Mouse (Mus musculus) hindbrain, embryonic 12.5 days (tissue): Measurements from ENCODE around the gene Fam19a2. TPM values are rescaled to one million over a fixed set of nuclear protein-coding genes. Genes with fewer than 3 reads are reported as not detected.
A peak's percentile ranks its signal among the peaks of the same experiment; 100 is the strongest.

ENCODE experiments used
- ATAC-seq: fragments of 200-750 bp; cut with Nextera tagmentation; 2 replicates; pipeline ENCODE4 v1.8.0; 2017; ENCODE audit warnings: moderate TSS enrichment; ENCODE audit not compliant: low FRiP score
- H3K27ac ChIP-seq: fragments of 300-500 bp; sonication (generic); 2 replicates; pipeline ENCODE4 v1.5.1; 2016; ENCODE audit warnings: mild to moderate bottlenecking
- H3K27me3 ChIP-seq: fragments of 300-500 bp; sonication (generic); 2 replicates; pipeline ENCODE4 v1.6.1; 2016; ENCODE audit warnings: mild to moderate bottlenecking
- H3K36me3 ChIP-seq: fragments of 300-500 bp; sonication (generic); 2 replicates; pipeline ENCODE4 v1.6.1; 2016; ENCODE audit warnings: mild to moderate bottlenecking
- H3K4me1 ChIP-seq: fragments of 300-500 bp; sonication (generic); 2 replicates; pipeline ENCODE4 v1.6.1; 2016
- H3K4me2 ChIP-seq: fragments of 300-500 bp; sonication (generic); replicated peaks from 2 replicates; pipeline ENCODE4 v1.6.1; 2016; ENCODE audit warnings: mild to moderate bottlenecking
- H3K4me3 ChIP-seq: fragments of 300-500 bp; sonication (generic); 2 replicates; pipeline ENCODE4 v1.5.1; 2016; ENCODE audit warnings: mild to moderate bottlenecking
- H3K9ac ChIP-seq: fragments of 300-500 bp; sonication (generic); 2 replicates; pipeline ENCODE4 v1.6.1; 2016; ENCODE audit warnings: mild to moderate bottlenecking, moderate library complexity
- H3K9me3 ChIP-seq: fragments of 300-500 bp; sonication (generic); replicated peaks from 2 replicates; pipeline ENCODE4 v1.6.1; 2016; ENCODE audit warnings: mild to moderate bottlenecking
- WGBS: fragments of 180-500 bp; shearing (Covaris S2); methylation state at CpG from one replicate; pipeline ENCODE4 v1.1.7; 2016; 5-methylcytosine and 5-hydroxymethylcytosine counted together
- polyA plus RNA-seq: library from polyadenylated mRNA; unstranded; fragments of >200 nt; fragmentation: Nextera tagmentation; extraction: Ambion mirVana; gene quantifications from 2 replicates; pipeline ENCODE4 v1.2.1, GENCODE M21; 2016

Fam19a2 gene
- polyA plus RNA-seq, 1 experiment from 2014 or later = 21.1 TPM

DNA sequence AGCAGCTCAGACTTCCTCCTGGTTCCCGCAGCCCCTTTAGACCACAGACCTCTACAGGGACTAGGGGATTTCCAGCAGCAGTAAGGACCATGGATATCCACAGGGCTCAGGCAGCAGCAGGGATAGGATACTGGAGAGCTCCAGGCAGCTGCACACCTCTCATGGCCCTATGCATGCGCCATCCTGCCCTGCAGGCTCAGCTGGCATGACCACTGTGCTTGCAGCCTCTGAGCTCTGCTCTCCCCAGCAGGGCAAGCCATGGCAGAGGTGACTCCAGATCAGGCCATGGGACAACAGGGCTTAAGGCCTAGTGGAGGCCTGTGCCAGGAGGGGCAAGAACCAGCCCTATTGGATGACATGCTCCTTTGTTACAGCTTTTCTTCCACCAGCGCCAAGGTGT, 137.4 kb downstream of the Fam19a2 start:
- H3K4me1 ChIP-seq = 0 out of 2 replicates have a peak, but pooled peaks cover 2% of the 10 kb centered on the region
- no peak overlapping the region for H3K4me2 ChIP-seq
- no peaks in the 10 kb centered on the region; the same call in 1 of the 2 replicates for H3K9me3 ChIP-seq
- no peaks in the 10 kb centered on the region for H3K36me3 ChIP-seq
- peak; percentile 43; the same call in 1 of the 2 replicates for ATAC-seq
- H3K27me3 ChIP-seq = no peaks in the 10 kb centered on the region
- H3K4me3 ChIP-seq = no peak overlapping the region
- no peak overlapping the region for H3K9ac ChIP-seq
- WGBS = 87% methylated on average over 3 of the region's 3 CpGs
- H3K27ac ChIP-seq = no peak overlapping the region

GRCm38 (mm10) chr10:123402460-123402859, 138.7 kb downstream of the Fam19a2 start:
- Histone ChIP-seq H3K4me2 (no peak overlapping the region), H3K27me3 (no peaks in the 10 kb centered on the region), H3K36me3 (no peaks in the 10 kb centered on the region), H3K27ac (no peak overlapping the region), H3K9ac (no peak overlapping the region), H3K4me3 (no peak overlapping the region), H3K4me1 (0 out of 2 replicates have a peak, but pooled peaks cover 2% of the 10 kb centered on the region), H3K9me3 (no peaks in the 10 kb centered on the region; the same call in 1 of the 2 replicates)
- no peak for ATAC-seq
- WGBS = 57% methylated on average over 3 of the region's 3 CpGs

- Histone ChIP-seq H3K4me3 (no peak overlapping the region), H3K4me2 (no peak overlapping the region), H3K27ac (no peak overlapping the region), H3K27me3 (no peaks in the 10 kb centered on the region), H3K9ac (no peak overlapping the region), H3K9me3 (no peaks in the 10 kb centered on the region), H3K4me1 (peaks cover 9% of the 10 kb centered on the region; the same call in 1 of the 2 replicates), H3K36me3 (no peaks in the 10 kb centered on the region)
- no peak for ATAC-seq
- WGBS = 81% methylated on average over 1 of the region's 1 CpGs
These were observed 151.2 kb downstream of the Fam19a2 start for GRCm38 (mm10) chr10:123414953-123415352.

DNA sequence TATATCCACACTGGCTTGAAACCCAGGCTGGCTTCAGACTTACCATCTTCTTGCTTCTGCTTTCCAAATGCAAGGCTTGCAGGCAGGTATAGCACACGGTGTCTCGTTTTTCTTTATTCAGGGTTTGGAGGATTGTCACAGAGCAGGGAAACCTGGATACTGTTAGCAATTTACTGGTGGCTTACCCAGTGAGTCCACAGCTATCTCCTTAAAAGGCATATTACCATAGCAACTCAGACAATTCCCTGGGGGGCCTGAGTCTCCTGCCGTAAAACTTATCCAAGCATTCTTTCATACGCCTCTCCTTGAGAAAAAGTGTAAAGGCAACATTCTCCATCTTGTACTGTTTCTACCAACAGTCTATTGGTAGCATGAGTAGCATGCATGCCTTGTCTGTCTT, 152.2 kb downstream of the Fam19a2 start:
- no peaks in the 10 kb centered on the region for H3K9me3 ChIP-seq
- H3K27ac ChIP-seq = no peak overlapping the region
- no peak overlapping the region for H3K4me2 ChIP-seq
- ATAC-seq = no peak
- no peak overlapping the region for H3K9ac ChIP-seq
- no peaks in the 10 kb centered on the region for H3K36me3 ChIP-seq
- 54% methylated on average over 4 of the region's 4 CpGs for WGBS
- no peak overlapping the region for H3K4me3 ChIP-seq
- H3K27me3 ChIP-seq = no peaks in the 10 kb centered on the region
- H3K4me1 ChIP-seq = peaks cover 9% of the 10 kb centered on the region; the same call in 1 of the 2 replicates

- Histone ChIP-seq H3K9me3 (no peaks in the 10 kb centered on the region), H3K4me1 (peaks cover 9% of the 10 kb centered on the region; the same call in 1 of the 2 replicates), H3K36me3 (no peaks in the 10 kb centered on the region), H3K27ac (no peak overlapping the region), H3K27me3 (no peaks in the 10 kb centered on the region), H3K4me3 (no peak overlapping the region), H3K4me2 (no peak overlapping the region), H3K9ac (no peak overlapping the region)
- WGBS = 83% methylated on average over 7 of the region's 7 CpGs
- 0 out of 2 replicates have a peak, but pooled peaks have one; percentile 6 for ATAC-seq
These were observed 154.9 kb downstream of the Fam19a2 start for GRCm38 (mm10) chr10:123418616-123419173.

- H3K9ac ChIP-seq = no peak overlapping the region
- no peaks in the 10 kb centered on the region for H3K9me3 ChIP-seq
- H3K4me1 ChIP-seq = peaks cover 9% of the 10 kb centered on the region; the same call in 1 of the 2 replicates
- 75% methylated on average over 1 of the region's 1 CpGs for WGBS
- H3K4me3 ChIP-seq = no peak overlapping the region
- no peak overlapping the region for H3K4me2 ChIP-seq
- no peak overlapping the region for H3K27ac ChIP-seq
- 0 out of 2 replicates have a peak, but pooled peaks have one; percentile 35 for ATAC-seq
- no peaks in the 10 kb centered on the region for H3K36me3 ChIP-seq
- H3K27me3 ChIP-seq = no peaks in the 10 kb centered on the region
These were observed 156.5 kb downstream of the Fam19a2 start for GRCm38 (mm10) chr10:123420249-123420648.

GRCm38 (mm10) chr10:123424482-123424881, 160.7 kb downstream of the Fam19a2 start:
- H3K4me2 ChIP-seq = no peak overlapping the region
- no peak for ATAC-seq
- H3K27me3 ChIP-seq = no peaks in the 10 kb centered on the region
- no peaks in the 10 kb centered on the region for H3K9me3 ChIP-seq
- H3K36me3 ChIP-seq = no peaks in the 10 kb centered on the region
- no peak overlapping the region for H3K27ac ChIP-seq
- no peak overlapping the region for H3K4me3 ChIP-seq
- H3K4me1 ChIP-seq = no peaks in the 10 kb centered on the region
- H3K9ac ChIP-seq = no peak overlapping the region
- 90% methylated on average over 3 of the region's 3 CpGs for WGBS

DNA sequence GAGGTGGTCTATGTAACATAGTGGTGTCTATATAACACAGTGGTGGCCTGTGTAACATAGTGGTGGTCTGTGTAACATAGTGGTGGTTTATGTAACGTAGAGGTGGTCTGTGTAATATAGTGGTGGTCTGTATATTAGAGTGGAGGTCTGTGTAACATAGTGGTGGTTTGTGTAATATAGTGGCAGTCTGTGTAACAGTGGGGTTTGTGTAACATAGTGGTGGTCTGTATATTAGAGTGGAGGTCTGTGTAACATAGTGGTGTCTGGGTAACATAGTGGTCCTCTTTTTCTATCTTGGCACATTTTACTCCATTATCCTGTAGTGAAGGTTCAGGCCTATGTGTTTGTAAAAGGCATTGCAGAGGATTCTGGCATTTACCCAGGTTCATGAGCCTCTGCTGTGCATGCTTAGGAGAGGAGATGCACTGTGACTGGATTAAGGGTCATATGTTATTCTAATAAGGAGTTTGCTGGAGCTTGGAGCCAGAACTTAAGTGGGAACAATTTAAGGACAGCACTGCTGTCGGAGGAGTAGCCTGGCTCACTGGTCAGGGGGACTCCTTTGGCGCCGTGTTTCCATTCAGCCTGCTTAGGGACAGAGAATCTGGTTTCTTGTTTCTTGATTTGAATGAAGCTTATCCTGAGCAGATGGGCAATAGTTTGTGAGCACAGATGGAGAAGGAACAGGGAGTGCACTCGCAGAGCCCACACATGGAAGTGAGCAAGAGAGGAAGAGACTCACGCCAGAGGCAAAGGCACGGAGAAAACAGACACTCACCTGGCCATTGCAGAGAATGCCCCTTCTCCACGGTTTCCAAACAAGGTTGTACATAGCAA, 162.9 kb downstream of the Fam19a2 start:
- no peaks in the 10 kb centered on the region for H3K27me3 ChIP-seq
- no peaks in the 10 kb centered on the region for H3K9me3 ChIP-seq
- no peak overlapping the region for H3K4me3 ChIP-seq
- no peaks in the 10 kb centered on the region for H3K36me3 ChIP-seq
- no peak overlapping the region for H3K9ac ChIP-seq
- no peak overlapping the region for H3K27ac ChIP-seq
- no peak for ATAC-seq
- WGBS = 86% methylated on average over 8 of the region's 8 CpGs
- no peak overlapping the region for H3K4me2 ChIP-seq
- no peaks in the 10 kb centered on the region for H3K4me1 ChIP-seq

DNA sequence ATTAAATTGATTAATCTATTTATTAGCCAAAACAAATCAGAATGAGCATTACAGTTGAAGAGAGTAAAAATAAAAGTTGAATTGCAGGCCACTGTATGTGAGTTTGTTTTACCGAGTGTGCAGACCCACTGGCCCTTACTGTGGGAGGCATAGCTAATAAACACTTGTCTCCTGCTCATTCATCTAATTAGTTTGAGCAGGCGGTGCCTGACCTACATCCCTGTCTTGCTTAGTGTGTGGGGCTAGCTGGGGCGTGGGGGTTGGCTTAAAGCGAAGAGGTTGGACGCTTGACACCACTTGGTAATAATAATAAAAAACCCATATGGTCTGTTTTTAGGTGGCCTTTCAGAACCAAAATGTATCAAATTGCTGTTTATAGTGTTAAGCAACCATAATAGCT, 167.8 kb downstream of the Fam19a2 start:
- WGBS = 82% methylated on average over 5 of the region's 5 CpGs
- Histone ChIP-seq H3K4me1 (no peaks in the 10 kb centered on the region), H3K36me3 (no peaks in the 10 kb centered on the region), H3K4me2 (no peak overlapping the region), H3K27ac (no peak overlapping the region), H3K9ac (no peak overlapping the region), H3K27me3 (no peaks in the 10 kb centered on the region), H3K9me3 (no peaks in the 10 kb centered on the region), H3K4me3 (no peak overlapping the region)
- no peak for ATAC-seq

- Histone ChIP-seq H3K4me1 (no peaks in the 10 kb centered on the region), H3K9me3 (no peaks in the 10 kb centered on the region), H3K4me3 (no peak overlapping the region), H3K36me3 (no peaks in the 10 kb centered on the region), H3K9ac (no peak overlapping the region), H3K27ac (no peak overlapping the region), H3K4me2 (no peak overlapping the region), H3K27me3 (no peaks in the 10 kb centered on the region)
- ATAC-seq = no peak
- 80% methylated on average over 4 of the region's 4 CpGs for WGBS
These were observed 173.8 kb downstream of the Fam19a2 start for GRCm38 (mm10) chr10:123437576-123437975.

- 95% methylated on average over 1 of the region's 1 CpGs for WGBS
- no peak overlapping the region for H3K27ac ChIP-seq
- no peak overlapping the region for H3K4me3 ChIP-seq
These were observed 193.0 kb downstream of the Fam19a2 start for GRCm38 (mm10) chr10:123456800-123457199.

DNA sequence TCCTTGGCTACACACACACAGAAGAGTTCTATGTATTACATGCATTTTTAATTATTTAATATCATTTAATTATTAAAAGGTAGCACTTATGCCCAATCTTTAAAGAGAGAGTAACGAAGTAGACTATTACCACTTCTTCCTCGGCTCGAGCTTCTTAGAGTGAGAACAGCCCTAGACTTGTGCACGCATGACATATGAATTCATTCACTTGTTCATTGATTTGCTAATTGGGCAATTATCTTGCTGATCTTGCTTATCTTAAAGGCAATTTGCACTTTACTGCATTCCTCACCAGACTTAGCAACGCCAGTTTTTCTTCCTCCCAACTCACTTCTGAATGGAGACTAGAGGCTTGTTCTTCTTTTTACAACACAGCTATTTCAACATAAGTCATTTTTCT, 196.7 kb downstream of the Fam19a2 start:
- Histone ChIP-seq H3K36me3 (no peaks in the 10 kb centered on the region), H3K9me3 (no peaks in the 10 kb centered on the region)
- WGBS = 78% methylated on average over 5 of the region's 5 CpGs

More at GRCm38 (mm10) chr10:123456800-123457199, 193.0 kb downstream of the Fam19a2 start:
- ATAC-seq = no peak
- Histone ChIP-seq H3K36me3 (no peaks in the 10 kb centered on the region), H3K9me3 (no peaks in the 10 kb centered on the region), H3K9ac (no peak overlapping the region), H3K4me2 (no peak overlapping the region), H3K27me3 (no peaks in the 10 kb centered on the region), H3K4me1 (no peaks in the 10 kb centered on the region)

More for the DNA sequence above, 196.7 kb downstream of the Fam19a2 start:
- Histone ChIP-seq H3K4me3 (no peak overlapping the region), H3K9ac (no peak overlapping the region), H3K27me3 (no peaks in the 10 kb centered on the region), H3K4me2 (no peak overlapping the region), H3K4me1 (no peaks in the 10 kb centered on the region), H3K27ac (no peak overlapping the region)
- no peak for ATAC-seq
